Mouse (Mus musculus): Measurements from ENCODE around the gene Natd1. TPM values are rescaled to one million over a fixed set of nuclear protein-coding genes. Genes with fewer than 3 reads are reported as not detected.
"Not testable (repeated sequence)": the region's sequence is repeated elsewhere in the genome, so short reads cannot be mapped to it uniquely, and the experiment has no call there.

Natd1 gene
- polyA plus RNA-seq, 1 experiment = 39.3 TPM

DNA sequence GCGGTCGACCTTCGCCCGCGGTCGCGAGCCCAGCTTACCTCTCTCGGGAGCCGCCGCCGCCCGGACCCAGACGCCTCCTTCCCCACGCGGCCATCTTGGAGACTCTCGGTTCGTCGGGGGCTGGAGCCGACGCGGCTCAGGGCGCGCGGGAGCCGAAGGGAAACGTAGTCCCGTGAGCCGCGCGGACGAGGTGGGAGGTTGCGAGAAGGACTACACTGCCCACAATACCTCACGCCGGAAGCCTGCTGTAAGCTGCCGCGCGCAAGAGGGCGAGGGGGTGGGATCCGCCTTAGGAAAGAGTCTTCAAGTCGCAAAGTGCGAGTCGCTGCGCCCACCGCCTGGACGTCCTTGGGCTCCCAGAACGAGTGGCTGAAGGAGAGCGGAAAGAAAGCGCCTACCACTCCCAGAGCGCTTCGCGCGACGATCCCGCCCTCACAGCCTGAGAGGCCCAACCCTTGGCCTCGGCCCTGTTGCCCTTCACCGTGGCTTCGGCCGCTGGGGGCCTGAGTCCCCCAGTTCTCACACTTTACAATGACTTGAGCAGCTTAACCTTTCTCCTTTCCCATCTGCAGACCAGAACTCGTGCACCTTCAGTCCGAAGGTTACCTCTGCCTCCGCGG, 35.8 kb downstream of the Natd1 start, which contains the start of gene Tmem11:
TSS of gene Tmem11 (minus strand) at position 598 of the 620 bp plus-strand sequence.
- H3K27me3 ChIP-seq (replicated peaks; ENCODE audit: control insufficient read depth, insufficient read depth, low read length) = no peaks in the 10 kb centered on the region
- H3K4me1 ChIP-seq (ENCODE audit: control insufficient read depth, insufficient read depth, low read length) = peaks cover 20% of the 10 kb centered on the region
- peak within 1 kb of the TSS; percentile 96 for H3K27ac ChIP-seq (ENCODE audit: insufficient read depth, low read depth, low read length)
- under 1% methylated on average over 60 of the region's 62 CpGs for WGBS
- TF ChIP-seq POLR2A (IDR thresholded peaks at IDR 0.05; ENCODE audit: low read depth, low read length) = peak; percentile 71
- 0 out of 2 replicates have a peak, but pooled peaks have one; percentile 0 for TF ChIP-seq CTCF (conservative IDR thresholded peaks at IDR 0.05; ENCODE audit: insufficient read depth, insufficient read length, low read depth, low read length)
- DNase-seq = peak; percentile 98
- peak within 1 kb of the TSS; percentile 97 for H3K4me3 ChIP-seq (ENCODE audit: insufficient read depth, low read depth, low read length)
- H3K36me3 ChIP-seq (ENCODE audit: control insufficient read depth, insufficient read depth, low read length) = no peaks in the 10 kb centered on the region

DNA sequence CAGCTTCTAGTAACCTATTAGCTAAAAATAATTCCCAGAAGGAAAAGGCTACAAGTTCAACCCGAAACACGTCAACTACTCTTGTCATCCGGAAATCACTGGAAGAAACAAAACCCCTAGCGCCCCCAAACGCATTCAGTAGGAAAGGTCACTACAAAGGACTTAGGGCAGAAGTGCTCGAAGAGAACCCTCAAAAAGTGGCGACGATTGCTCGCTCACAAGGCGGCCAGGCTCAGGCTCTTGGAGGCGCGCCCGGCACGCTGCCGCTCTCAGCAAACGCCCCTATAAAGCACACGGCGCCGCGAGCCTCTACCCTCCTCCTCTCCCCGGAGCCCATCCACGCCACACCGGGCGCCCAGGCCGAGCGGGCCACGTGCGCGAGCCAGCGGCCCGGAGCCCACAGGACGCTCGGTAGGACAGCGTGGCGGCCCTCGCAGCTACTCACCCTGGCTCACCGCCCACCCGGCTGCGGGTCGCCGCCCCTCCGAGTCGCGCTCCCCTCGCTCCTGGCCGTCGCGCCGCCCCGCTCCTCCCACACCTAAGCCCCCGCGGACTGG, 36.4 kb downstream of the Natd1 start:
- TF ChIP-seq CTCF (conservative IDR thresholded peaks at IDR 0.05; ENCODE audit: insufficient read depth, insufficient read length, low read depth, low read length) (no peak), POLR2A (IDR thresholded peaks at IDR 0.05; ENCODE audit: low read depth, low read length) (no peak)
- H3K4me1 ChIP-seq (ENCODE audit: control insufficient read depth, insufficient read depth, low read length) = peaks cover 20% of the 10 kb centered on the region
- H3K27me3 ChIP-seq (replicated peaks; ENCODE audit: control insufficient read depth, insufficient read depth, low read length) = no peaks in the 10 kb centered on the region
- H3K4me3 ChIP-seq (ENCODE audit: insufficient read depth, low read depth, low read length) = peak overlapping the region; percentile 97
- DNase-seq = peak; percentile 80
- H3K36me3 ChIP-seq (ENCODE audit: control insufficient read depth, insufficient read depth, low read length) = no peaks in the 10 kb centered on the region
- peak overlapping the region; percentile 80 for H3K27ac ChIP-seq (ENCODE audit: insufficient read depth, low read depth, low read length)
- 1% methylated on average over 52 of the region's 52 CpGs for WGBS

DNA sequence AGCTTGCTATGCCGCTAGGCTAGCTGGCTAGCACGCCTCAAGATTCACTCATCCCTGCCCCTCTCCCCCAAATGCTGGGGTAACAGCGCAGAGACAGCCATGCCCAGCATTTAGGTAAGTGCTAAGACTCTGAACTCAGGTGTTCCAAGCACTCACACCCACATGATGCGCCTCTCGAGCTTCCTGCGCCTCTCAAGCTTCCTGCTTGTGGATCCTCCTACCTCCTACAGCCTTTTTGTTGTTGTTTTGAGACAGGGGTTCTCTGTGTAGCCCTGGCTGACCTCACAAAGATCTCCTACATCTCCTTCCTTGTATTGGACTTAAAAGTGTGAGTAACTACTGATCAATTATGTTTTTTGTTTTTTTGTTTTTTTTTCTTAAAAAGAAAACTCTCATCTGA, 41.4 kb downstream of the Natd1 start:
- Histone ChIP-seq H3K27ac (ENCODE audit: insufficient read depth, low read depth, low read length) (no peak overlapping the region), H3K36me3 (ENCODE audit: control insufficient read depth, insufficient read depth, low read length) (no peaks in the 10 kb centered on the region), H3K27me3 (replicated peaks; ENCODE audit: control insufficient read depth, insufficient read depth, low read length) (no peaks in the 10 kb centered on the region), H3K4me3 (ENCODE audit: insufficient read depth, low read depth, low read length) (no peak overlapping the region), H3K4me1 (ENCODE audit: control insufficient read depth, insufficient read depth, low read length) (peaks cover 18% of the 10 kb centered on the region)
- DNase-seq = no peak
- WGBS = 67% methylated on average over 6 of the region's 6 CpGs
- TF ChIP-seq CTCF (conservative IDR thresholded peaks at IDR 0.05; ENCODE audit: insufficient read depth, insufficient read length, low read depth, low read length) (no peak), POLR2A (IDR thresholded peaks at IDR 0.05; ENCODE audit: low read depth, low read length) (no peak)

DNA sequence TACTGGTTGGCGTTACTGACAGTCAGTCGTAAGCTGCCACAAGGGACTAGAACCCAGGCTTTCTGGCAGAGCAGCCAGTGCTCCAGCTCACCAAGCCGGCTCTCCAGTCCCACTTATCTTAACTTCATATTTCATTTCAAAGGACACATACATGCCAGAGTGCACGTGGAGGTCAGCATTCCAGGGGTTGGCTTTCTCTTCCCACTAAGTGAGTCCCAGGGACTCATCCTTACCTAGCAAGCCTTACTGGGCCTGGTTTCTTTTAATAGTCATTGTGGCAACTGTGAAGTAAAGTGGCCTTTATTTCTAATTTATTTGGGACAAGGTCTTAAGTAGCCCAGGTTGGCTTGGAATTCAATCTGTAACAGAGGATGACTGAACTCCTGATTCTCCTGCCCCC, 43.1 kb downstream of the Natd1 start:
- H3K4me3 ChIP-seq (ENCODE audit: insufficient read depth, low read depth, low read length) = no peak overlapping the region
- no peak for TF ChIP-seq CTCF (conservative IDR thresholded peaks at IDR 0.05; ENCODE audit: insufficient read depth, insufficient read length, low read depth, low read length)
- no peak for TF ChIP-seq POLR2A (IDR thresholded peaks at IDR 0.05; ENCODE audit: low read depth, low read length)
- no peak overlapping the region for H3K27ac ChIP-seq (ENCODE audit: insufficient read depth, low read depth, low read length)
- H3K4me1 ChIP-seq (ENCODE audit: control insufficient read depth, insufficient read depth, low read length) = peaks cover 22% of the 10 kb centered on the region
- H3K27me3 ChIP-seq (replicated peaks; ENCODE audit: control insufficient read depth, insufficient read depth, low read length) = no peaks in the 10 kb centered on the region
- H3K36me3 ChIP-seq (ENCODE audit: control insufficient read depth, insufficient read depth, low read length) = no peaks in the 10 kb centered on the region
- DNase-seq = no peak
- 59% methylated on average over 4 of the region's 4 CpGs for WGBS

DNA sequence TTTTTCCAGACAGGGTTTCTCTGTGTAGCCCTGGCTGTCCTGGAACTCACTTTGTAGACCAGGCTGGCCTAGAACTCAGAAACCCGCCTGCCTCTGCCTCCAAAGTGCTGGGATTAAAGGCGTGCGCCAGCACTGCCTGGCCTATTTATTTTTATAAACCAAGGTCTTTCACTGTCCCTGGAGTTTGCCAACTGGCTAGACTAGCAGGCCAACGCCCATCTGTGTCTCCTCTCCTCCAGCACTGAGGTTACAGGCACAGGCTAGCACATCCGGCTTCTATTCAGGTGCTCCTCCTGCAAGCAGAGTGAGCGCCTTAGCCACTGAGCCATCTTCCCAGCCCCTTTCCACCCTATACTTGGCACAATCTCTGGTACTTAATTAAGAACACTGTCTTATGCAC, 45.1 kb downstream of the Natd1 start:
- not testable (repeated sequence) for H3K27ac ChIP-seq (ENCODE audit: insufficient read depth, low read depth, low read length); DNase-seq; H3K4me3 ChIP-seq (ENCODE audit: insufficient read depth, low read depth, low read length); H3K36me3 ChIP-seq (ENCODE audit: control insufficient read depth, insufficient read depth, low read length); H3K27me3 ChIP-seq (replicated peaks; ENCODE audit: control insufficient read depth, insufficient read depth, low read length)
- peaks cover 24% of the 10 kb centered on the region; the same call in 1 of the 2 replicates for H3K4me1 ChIP-seq (ENCODE audit: control insufficient read depth, insufficient read depth, low read length)
- 89% methylated on average over 6 of the region's 6 CpGs for WGBS

DNA sequence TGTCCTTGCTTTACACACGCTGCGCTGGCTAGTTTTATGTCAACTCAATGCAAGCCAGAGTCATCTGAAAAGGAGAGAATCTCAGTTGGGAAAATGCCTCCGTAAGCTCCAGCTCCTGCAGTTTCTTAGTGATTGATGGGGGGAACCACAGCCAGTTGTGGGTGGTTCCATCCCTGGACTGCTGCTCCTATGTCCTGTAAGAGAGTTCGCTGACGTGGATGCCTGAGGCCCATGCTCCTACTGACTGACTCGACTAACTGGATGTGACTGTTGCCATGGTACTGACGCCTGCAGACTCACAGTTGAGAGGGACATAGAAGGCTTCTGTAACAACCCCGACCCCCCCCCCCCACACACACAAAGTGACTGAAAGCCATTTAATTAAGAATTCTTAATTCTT, 46.6 kb downstream of the Natd1 start:
- TF ChIP-seq POLR2A (IDR thresholded peaks at IDR 0.05; ENCODE audit: low read depth, low read length) = no peak
- no peak for TF ChIP-seq CTCF (conservative IDR thresholded peaks at IDR 0.05; ENCODE audit: insufficient read depth, insufficient read length, low read depth, low read length)
- 51% methylated on average over 8 of the region's 8 CpGs for WGBS
- peak; percentile 44 for DNase-seq
- Histone ChIP-seq H3K4me3 (ENCODE audit: insufficient read depth, low read depth, low read length) (no peak overlapping the region), H3K27me3 (replicated peaks; ENCODE audit: control insufficient read depth, insufficient read depth, low read length) (no peaks in the 10 kb centered on the region), H3K36me3 (ENCODE audit: control insufficient read depth, insufficient read depth, low read length) (no peaks in the 10 kb centered on the region; the same call in 1 of the 2 replicates), H3K27ac (ENCODE audit: insufficient read depth, low read depth, low read length) (no peak overlapping the region), H3K4me1 (ENCODE audit: control insufficient read depth, insufficient read depth, low read length) (peaks cover 24% of the 10 kb centered on the region; the same call in 1 of the 2 replicates)

DNA sequence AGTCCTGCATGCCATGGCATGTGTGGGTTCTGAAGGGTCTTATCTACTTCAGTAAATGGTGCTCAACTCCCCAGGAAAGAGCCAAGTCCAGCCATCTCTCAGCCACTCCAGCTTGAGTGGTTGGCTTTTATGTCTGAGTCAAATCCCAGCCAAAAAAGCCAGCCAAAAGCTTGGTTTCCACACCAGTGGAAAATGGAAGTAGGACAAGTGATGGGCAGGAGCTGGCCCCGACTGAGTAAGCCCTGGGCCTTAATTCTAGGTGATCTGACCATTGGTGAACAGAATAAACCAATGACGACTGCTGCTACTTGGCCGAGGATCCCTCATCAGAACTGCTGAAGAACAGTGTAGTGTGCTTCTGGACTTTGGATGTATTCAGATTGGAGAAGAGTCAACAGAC, 47.1 kb downstream of the Natd1 start:
- H3K4me3 ChIP-seq (ENCODE audit: insufficient read depth, low read depth, low read length) = no peak overlapping the region
- no peaks in the 10 kb centered on the region; the same call in 1 of the 2 replicates for H3K36me3 ChIP-seq (ENCODE audit: control insufficient read depth, insufficient read depth, low read length)
- H3K27ac ChIP-seq (ENCODE audit: insufficient read depth, low read depth, low read length) = no peak overlapping the region
- peaks cover 24% of the 10 kb centered on the region; the same call in 1 of the 2 replicates for H3K4me1 ChIP-seq (ENCODE audit: control insufficient read depth, insufficient read depth, low read length)
- H3K27me3 ChIP-seq (replicated peaks; ENCODE audit: control insufficient read depth, insufficient read depth, low read length) = no peaks in the 10 kb centered on the region
- DNase-seq = no peak
- WGBS = 67% methylated on average over 3 of the region's 3 CpGs
- TF ChIP-seq CTCF (conservative IDR thresholded peaks at IDR 0.05; ENCODE audit: insufficient read depth, insufficient read length, low read depth, low read length) (no peak), POLR2A (IDR thresholded peaks at IDR 0.05; ENCODE audit: low read depth, low read length) (no peak)

All from kidney, adult 2 months (tissue).